Mouse (Mus musculus) kidney, adult 10 weeks (tissue): Measurements from ENCODE around the gene Btbd35f7. TPM values are rescaled to one million over a fixed set of nuclear protein-coding genes. Genes with fewer than 3 reads are reported as not detected.

Source experiments
- polyA plus RNA-seq: library from polyadenylated mRNA; stranded (reverse); fragments of 350-450 nt; fragmentation: Illumina TruSeq; extraction: RNeasy Lipid Tissue Mini Kit (QIAGEN cat#74804); gene quantifications from one replicate; pipeline ENCODE4 v1.2.3, GENCODE M21; 2014; ENCODE audit warnings: low read depth, low replicate concordance

The Btbd35f7 gene
- polyA plus RNA-seq = not detected

GRCm38 (mm10) chrX:5668767-5669166 lies at the start of gene Btbd35f7:
Gene Btbd35f7 (plus strand): TSS chrX:5669067.

Other genes with a start within 250 kb of the Btbd35f7 start
- gene Mycs, start 199.8 kb upstream of the Btbd35f7 start, polyA plus RNA-seq = not detected